Mouse (Mus musculus) splenic B cell, adult 2 months (primary cell): ENCODE measurements around the gene Mrpl22.
"Not testable (repeated sequence)": the region's sequence is repeated elsewhere in the genome, so short reads cannot be mapped to it uniquely, and the experiment has no call there.

Experiments
- DNase-seq: peaks from one replicate; pipeline ENCODE4 v3.0.0-alpha.2; 2011; ENCODE audit warnings: low read depth, low spot score
- H3K27me3 ChIP-seq: 2 replicates; pipeline ENCODE4 v1.6.1; 2012; ENCODE audit warnings: mild to moderate bottlenecking, low read length, moderate library complexity, mixed read lengths; ENCODE audit not compliant: control insufficient read depth, poor library complexity, insufficient read depth, severe bottlenecking
- H3K36me3 ChIP-seq: 2 replicates; pipeline ENCODE4 v1.6.1; 2012; ENCODE audit warnings: mild to moderate bottlenecking, low read length, moderate library complexity, mixed read lengths; ENCODE audit not compliant: control insufficient read depth, poor library complexity, insufficient read depth, severe bottlenecking

Mrpl22 gene

DNA sequence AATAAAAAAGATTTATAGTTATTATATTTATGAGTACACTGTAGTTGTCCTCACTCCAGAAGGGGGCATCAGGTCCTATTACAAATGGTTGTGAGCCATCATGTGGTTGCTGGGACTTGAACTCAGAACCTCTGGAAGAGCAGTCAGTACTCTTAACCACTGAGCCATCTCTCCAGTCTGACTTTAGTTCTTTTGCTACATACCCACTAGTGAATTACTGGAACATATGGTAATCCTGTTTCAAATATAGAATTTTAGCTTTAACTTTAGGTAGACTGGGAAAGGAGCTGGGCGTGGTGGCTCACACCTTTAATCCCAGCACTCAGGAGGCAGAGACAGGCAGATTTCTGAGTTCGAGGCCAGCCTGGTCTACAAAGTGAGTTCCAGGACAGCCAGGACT lies 56.6 kb downstream of the Mrpl22 start:
- H3K27me3 ChIP-seq, H3K36me3 ChIP-seq, DNase-seq: not testable (repeated sequence)
